Mouse (Mus musculus) thymus, adult 2 months (tissue): ENCODE data around the gene Sdccag8. TPM values are rescaled to one million over a fixed set of nuclear protein-coding genes. Genes with fewer than 3 reads are reported as not detected.
A peak's percentile ranks its signal among the peaks of the same experiment; 100 is the strongest.

Experiments
- DNase-seq: peaks from one replicate; pipeline ENCODE4 v3.0.0; 2021
- H3K27ac ChIP-seq: fragments of 200-500 bp; 2 replicates; pipeline ENCODE4 v1.5.1; 2012; ENCODE audit warnings: low read length, control low read depth; ENCODE audit not compliant: control insufficient read depth, insufficient read depth
- H3K27me3 ChIP-seq: fragments of 200-500 bp; 2 replicates; pipeline ENCODE4 v1.6.1; 2012; ENCODE audit warnings: mild to moderate bottlenecking, low read length, moderate library complexity, mixed read lengths; ENCODE audit not compliant: control insufficient read depth, insufficient read depth
- H3K36me3 ChIP-seq: fragments of 200-500 bp; 2 replicates; pipeline ENCODE4 v1.6.1; 2012; ENCODE audit warnings: mild to moderate bottlenecking, low read length, moderate library complexity; ENCODE audit not compliant: control insufficient read depth, insufficient read depth
- H3K4me1 ChIP-seq: fragments of 200-500 bp; replicated peaks from 2 replicates; pipeline ENCODE4 v1.6.1; 2012; ENCODE audit warnings: low read length; ENCODE audit not compliant: control insufficient read depth, insufficient read depth
- H3K4me3 ChIP-seq: fragments of 200-500 bp; 2 replicates; pipeline ENCODE4 v1.5.1; 2012; ENCODE audit warnings: mild to moderate bottlenecking, low read length, control low read depth, moderate library complexity; ENCODE audit not compliant: control insufficient read depth, insufficient read depth
- CTCF ChIP-seq: fragments of 200-500 bp; IDR thresholded peaks from 2 replicates; pipeline ENCODE4 v1.5.1; 2012; ENCODE audit warnings: mild to moderate bottlenecking, control low read depth, low read length, moderate library complexity, borderline replicate concordance; ENCODE audit not compliant: control insufficient read depth, poor library complexity, insufficient read depth; ENCODE audit errors: extremely low read depth
- POLR2A ChIP-seq: fragments of 200-500 bp; IDR thresholded peaks from 2 replicates; pipeline ENCODE4 v1.6.1; 2012; ENCODE audit warnings: mild to moderate bottlenecking, low read length, control low read depth, moderate library complexity; ENCODE audit not compliant: control insufficient read depth, poor library complexity, insufficient read depth; ENCODE audit errors: extremely low read depth
- WGBS: fragments of 180-500 bp; shearing (Covaris S2); methylation state at CpG from one replicate; pipeline ENCODE4 v1.1.7; 2018; 5-methylcytosine and 5-hydroxymethylcytosine counted together
- polyA plus RNA-seq: library from polyadenylated mRNA; depleted of rRNA; stranded (reverse); fragments of >200 nt; gene quantifications from 2 replicates; pipeline ENCODE4 v1.2.3, GENCODE M21; 2012

Sdccag8 gene
- polyA plus RNA-seq, 1 experiment = 6.2 TPM

DNA sequence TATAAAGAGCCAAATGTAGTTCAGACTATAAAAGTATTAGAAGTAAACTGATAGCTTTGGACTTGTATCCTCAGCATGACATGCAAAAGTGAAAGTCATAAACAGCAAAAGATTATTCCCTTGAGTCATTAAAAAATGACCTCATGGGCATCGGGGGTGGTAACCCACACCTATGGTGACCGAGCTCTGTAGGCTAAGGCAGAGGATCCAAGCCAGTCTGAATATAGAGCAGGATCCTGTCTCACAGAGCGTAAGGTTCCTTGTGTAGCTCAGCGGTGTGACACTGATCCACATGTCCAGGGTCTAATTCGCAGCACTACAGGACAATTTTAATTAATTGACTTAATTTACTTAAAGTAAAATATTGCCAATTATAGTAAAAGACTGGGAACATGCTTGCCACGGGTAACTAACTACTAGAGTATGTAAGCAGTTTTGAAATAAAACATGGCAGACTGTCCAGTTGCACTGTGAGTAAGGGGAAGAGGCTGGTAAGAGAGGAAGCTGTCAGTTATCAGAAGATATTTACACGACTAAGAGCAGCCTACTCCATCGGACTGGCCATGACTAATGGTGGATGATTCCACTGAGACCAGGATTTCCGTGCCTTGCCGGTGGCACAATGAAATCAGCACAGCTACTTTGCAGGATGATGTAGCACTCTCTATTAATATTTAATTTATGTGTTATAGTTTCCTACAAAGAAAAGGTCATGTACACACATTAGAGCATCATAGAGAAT, 32.8 kb downstream of the Sdccag8 start:
- TF ChIP-seq CTCF (no peak), POLR2A (no peak)
- 0 out of 2 replicates have a peak, but pooled peaks cover 2% of the 10 kb centered on the region for H3K4me1 ChIP-seq
- H3K27me3 ChIP-seq = no peaks in the 10 kb centered on the region
- no peak overlapping the region for H3K27ac ChIP-seq
- no peak for DNase-seq
- WGBS = 95% methylated on average over 10 of the region's 10 CpGs
- no peak overlapping the region for H3K4me3 ChIP-seq
- peaks cover 5% of the 10 kb centered on the region; the same call in 1 of the 2 replicates for H3K36me3 ChIP-seq

DNA sequence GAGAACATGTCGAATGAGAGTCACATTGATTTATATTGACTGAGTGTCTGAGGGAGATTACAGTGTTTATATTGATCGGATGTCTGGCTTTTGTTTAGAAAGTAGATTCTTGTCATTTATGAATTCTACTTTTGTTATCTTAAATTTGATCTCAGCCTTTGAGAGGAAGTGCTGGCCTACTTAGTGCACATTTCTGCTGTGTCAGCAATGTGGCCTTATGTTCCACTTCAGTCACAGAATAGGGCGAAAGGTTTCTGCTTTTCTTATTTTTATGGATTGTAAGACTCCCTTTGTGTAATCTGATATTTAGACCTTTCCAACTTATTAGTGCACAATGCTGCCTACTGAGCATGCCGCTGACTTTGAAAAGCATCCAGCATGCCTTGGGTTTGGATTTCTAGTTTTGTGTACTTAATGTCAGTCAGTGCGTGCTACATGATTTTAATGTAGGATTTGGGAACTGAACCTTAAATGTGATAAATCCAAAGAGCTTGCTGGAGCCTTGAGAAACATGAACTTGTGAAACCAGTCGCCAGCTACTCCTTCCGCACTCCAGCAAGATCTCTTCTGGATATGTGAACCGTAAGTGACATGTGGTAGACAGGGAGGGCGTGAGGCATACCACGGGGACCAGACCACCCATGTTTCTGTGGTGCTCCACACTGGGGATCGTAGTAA, 34.3 kb downstream of the Sdccag8 start:
- no peak for TF ChIP-seq POLR2A
- no peak for TF ChIP-seq CTCF
- DNase-seq = no peak
- Histone ChIP-seq H3K36me3 (peaks cover 9% of the 10 kb centered on the region; the same call in 1 of the 2 replicates), H3K4me1 (peaks cover 9% of the 10 kb centered on the region), H3K4me3 (no peak overlapping the region), H3K27me3 (no peaks in the 10 kb centered on the region), H3K27ac (no peak overlapping the region)
- WGBS = 96% methylated on average over 11 of the region's 11 CpGs

DNA sequence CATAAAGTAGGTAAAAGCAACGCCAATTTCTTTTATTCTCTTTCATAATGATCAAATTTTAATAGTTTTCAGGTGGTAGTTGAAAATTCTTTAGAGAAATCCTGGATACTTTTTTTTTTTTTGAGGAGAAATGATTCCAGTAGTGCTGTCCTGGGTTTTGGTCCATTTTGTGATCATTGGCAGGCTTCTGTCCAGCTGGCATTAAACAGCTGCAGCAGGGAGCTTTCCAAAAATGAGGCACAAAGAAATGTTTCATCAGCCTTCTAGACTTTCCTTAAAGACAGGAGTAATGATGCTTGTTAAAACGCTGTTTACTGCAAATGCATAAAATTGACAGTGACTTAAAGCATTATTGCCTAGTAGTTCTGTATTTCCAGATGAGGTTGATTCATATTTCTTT, 34.9 kb downstream of the Sdccag8 start:
- Histone ChIP-seq H3K4me1 (peaks cover 9% of the 10 kb centered on the region), H3K36me3 (peaks cover 11% of the 10 kb centered on the region; the same call in 1 of the 2 replicates), H3K27ac (no peak overlapping the region), H3K27me3 (no peaks in the 10 kb centered on the region), H3K4me3 (no peak overlapping the region)
- 95% methylated on average over 2 of the region's 2 CpGs for WGBS
- TF ChIP-seq CTCF (no peak), POLR2A (no peak)
- DNase-seq = no peak

DNA sequence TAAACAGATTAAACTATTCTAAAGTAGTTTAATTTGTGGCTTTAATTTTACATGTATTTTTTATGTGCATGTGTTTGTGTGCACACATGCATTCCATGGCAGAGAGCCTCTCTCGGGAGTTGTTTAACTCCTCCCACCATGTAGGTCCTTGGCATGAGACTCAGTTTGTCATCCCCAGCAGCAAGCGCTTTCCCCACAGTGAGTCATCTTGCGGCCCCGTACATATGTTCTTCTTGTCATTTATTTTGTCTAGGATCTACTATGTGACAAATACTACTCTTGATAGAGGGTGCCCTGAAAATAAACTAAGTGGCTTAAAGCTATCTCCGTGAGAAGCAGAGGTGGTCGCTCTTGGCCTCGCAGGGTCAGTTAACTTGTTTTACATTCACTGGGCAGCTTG, 36.9 kb downstream of the Sdccag8 start:
- H3K27ac ChIP-seq = no peak overlapping the region
- peaks cover 6% of the 10 kb centered on the region for H3K4me1 ChIP-seq
- no peaks in the 10 kb centered on the region for H3K27me3 ChIP-seq
- no peak for DNase-seq
- TF ChIP-seq POLR2A = no peak
- no peak for TF ChIP-seq CTCF
- H3K36me3 ChIP-seq = 0 out of 2 replicates have a peak, but pooled peaks cover 13% of the 10 kb centered on the region
- WGBS = 99% methylated on average over 7 of the region's 7 CpGs
- H3K4me3 ChIP-seq = no peak overlapping the region

DNA sequence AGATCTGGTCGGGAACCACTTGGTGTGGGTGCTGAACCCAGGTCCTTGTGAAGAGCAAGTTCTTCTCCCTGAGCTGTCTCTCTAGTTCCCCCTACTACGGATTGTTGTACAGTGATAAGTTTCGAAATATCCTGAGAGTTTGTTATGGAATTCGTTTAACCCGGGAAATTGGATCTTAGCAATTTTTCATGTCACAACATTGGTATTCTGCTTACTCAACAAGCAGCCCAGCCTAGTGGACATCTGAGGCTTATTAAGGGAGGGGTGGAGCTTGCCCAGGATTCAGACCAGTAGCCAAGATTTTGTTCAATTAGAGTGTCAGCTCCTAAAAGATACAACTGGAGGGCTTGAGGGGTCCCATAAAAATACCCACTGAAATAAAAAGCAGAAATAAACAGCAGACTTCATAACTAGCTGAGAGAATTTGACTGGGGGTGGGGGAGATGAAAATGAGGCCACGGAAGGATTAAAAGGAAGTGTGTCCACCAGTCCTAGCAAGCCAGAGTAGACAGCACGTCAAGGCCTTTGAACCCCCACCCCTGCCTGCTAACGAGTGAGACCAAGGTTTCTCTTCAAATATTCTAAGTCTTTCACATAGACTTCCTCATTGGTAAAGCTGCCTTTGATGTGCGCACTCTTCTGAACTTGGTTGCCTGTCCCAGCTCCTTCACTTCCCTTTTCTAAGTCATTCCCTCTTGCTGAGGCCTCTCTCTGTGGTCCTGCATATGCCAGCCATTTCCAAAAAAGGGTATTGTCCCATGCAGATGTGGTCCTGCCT, 38.5 kb downstream of the Sdccag8 start:
- TF ChIP-seq POLR2A = no peak
- TF ChIP-seq CTCF = no peak
- 59% methylated on average over 9 of the region's 9 CpGs for WGBS
- H3K4me1 ChIP-seq = peaks cover 6% of the 10 kb centered on the region
- no peak overlapping the region for H3K4me3 ChIP-seq
- no peak for DNase-seq
- no peaks in the 10 kb centered on the region for H3K27me3 ChIP-seq
- peak overlapping the region; percentile 40; the same call in 1 of the 2 replicates for H3K27ac ChIP-seq
- H3K36me3 ChIP-seq = 0 out of 2 replicates have a peak, but pooled peaks cover 10% of the 10 kb centered on the region
